Mouse (Mus musculus) kidney, embryonic 15.5 days (tissue): ENCODE data around the gene Tnfrsf23. TPM values are rescaled to one million over a fixed set of nuclear protein-coding genes. Genes with fewer than 3 reads are reported as not detected.
"Not testable (repeated sequence)": the region's sequence is repeated elsewhere in the genome, so short reads cannot be mapped to it uniquely, and the experiment has no call there.

ENCODE experiments used
- ATAC-seq: fragments of 200-750 bp; cut with Nextera tagmentation; replicated peaks from 2 replicates; pipeline ENCODE4 v1.8.0; 2017; ENCODE audit warnings: moderate TSS enrichment; ENCODE audit not compliant: low FRiP score
- H3K27ac ChIP-seq: fragments of 300-500 bp; sonication (generic); 2 replicates; pipeline ENCODE4 v1.5.1; 2015; ENCODE audit warnings: mild to moderate bottlenecking, inconsistent platforms
- H3K27me3 ChIP-seq: fragments of 300-500 bp; sonication (generic); 2 replicates; pipeline ENCODE4 v1.6.1; 2015; ENCODE audit warnings: inconsistent platforms
- H3K36me3 ChIP-seq: fragments of 300-500 bp; sonication (generic); 2 replicates; pipeline ENCODE4 v1.6.1; 2015; ENCODE audit warnings: inconsistent platforms
- H3K4me1 ChIP-seq: fragments of 300-500 bp; sonication (generic); 2 replicates; pipeline ENCODE4 v1.6.1; 2015; ENCODE audit warnings: inconsistent platforms
- H3K4me2 ChIP-seq: fragments of 300-500 bp; sonication (generic); 2 replicates; pipeline ENCODE4 v1.6.1; 2015; ENCODE audit warnings: moderate library complexity, mild to moderate bottlenecking, inconsistent platforms
- H3K4me3 ChIP-seq: fragments of 300-500 bp; sonication (generic); replicated peaks from 2 replicates; pipeline ENCODE4 v1.5.1; 2015; ENCODE audit warnings: mild to moderate bottlenecking, inconsistent platforms
- H3K9ac ChIP-seq: fragments of 300-500 bp; sonication (generic); 2 replicates; pipeline ENCODE4 v1.6.1; 2015; ENCODE audit warnings: mild to moderate bottlenecking, inconsistent platforms
- H3K9me3 ChIP-seq: fragments of 300-500 bp; sonication (generic); replicated peaks from 2 replicates; pipeline ENCODE4 v1.6.1; 2016; ENCODE audit warnings: inconsistent platforms
- WGBS: fragments of 180-500 bp; shearing (Covaris S2); methylation state at CpG from one replicate; pipeline ENCODE4 v1.1.7; 2015; ENCODE audit warnings: mixed read lengths; 5-methylcytosine and 5-hydroxymethylcytosine counted together
- polyA plus RNA-seq: library from polyadenylated mRNA; unstranded; fragments of >200 nt; fragmentation: Nextera tagmentation; extraction: Ambion mirVana; gene quantifications from 2 replicates; pipeline ENCODE4 v1.2.1, GENCODE M21; 2015

Gene Tnfrsf23
- polyA plus RNA-seq, 1 experiment from 2014 or later, result 2.0 TPM

DNA sequence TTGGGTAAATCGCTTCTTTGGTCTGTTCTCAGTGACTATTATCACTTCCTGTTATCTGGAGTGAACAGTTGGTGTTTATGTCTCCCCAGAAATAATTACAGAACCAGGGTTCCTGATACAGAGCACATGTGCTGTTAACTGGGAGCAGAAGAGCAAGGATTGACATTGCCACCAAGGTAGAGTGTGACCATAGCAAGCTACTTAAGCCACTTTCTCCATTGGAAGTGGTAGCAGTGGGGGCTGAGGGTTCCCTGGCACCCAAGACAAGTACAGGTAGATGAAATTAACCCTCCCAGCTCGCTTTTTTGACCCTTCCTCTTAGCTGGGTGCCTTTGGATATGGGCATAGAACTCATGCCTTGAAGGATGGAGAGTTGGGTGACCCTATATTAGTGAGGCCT is 4.8 kb downstream of the Tnfrsf23 start:
- 64% methylated on average over 2 of the region's 2 CpGs for WGBS
- not testable (repeated sequence) for H3K4me1 ChIP-seq, H3K9me3 ChIP-seq, H3K27ac ChIP-seq, H3K36me3 ChIP-seq, H3K27me3 ChIP-seq, H3K4me2 ChIP-seq, ATAC-seq, H3K9ac ChIP-seq, H3K4me3 ChIP-seq

DNA sequence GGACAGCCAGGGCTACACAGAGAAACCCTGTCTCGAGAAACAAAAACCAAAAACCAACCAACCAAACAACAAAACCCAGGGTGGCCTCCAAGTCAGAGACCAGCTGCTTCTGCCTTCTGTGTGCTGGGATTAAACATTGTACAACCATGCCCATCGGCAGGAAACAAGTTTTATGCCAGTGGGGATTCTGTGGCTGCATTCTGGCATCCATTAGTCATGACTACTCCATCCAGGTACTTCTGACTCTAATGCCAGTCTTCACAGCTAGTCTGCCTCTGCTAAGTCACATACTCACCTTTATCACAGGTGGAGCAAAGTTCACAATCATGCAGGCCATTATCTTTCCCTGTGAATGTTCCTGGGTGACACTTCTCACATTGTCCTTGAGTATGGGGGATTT is 6.0 kb downstream of the Tnfrsf23 start:
- not testable (repeated sequence) for H3K36me3 ChIP-seq

DNA sequence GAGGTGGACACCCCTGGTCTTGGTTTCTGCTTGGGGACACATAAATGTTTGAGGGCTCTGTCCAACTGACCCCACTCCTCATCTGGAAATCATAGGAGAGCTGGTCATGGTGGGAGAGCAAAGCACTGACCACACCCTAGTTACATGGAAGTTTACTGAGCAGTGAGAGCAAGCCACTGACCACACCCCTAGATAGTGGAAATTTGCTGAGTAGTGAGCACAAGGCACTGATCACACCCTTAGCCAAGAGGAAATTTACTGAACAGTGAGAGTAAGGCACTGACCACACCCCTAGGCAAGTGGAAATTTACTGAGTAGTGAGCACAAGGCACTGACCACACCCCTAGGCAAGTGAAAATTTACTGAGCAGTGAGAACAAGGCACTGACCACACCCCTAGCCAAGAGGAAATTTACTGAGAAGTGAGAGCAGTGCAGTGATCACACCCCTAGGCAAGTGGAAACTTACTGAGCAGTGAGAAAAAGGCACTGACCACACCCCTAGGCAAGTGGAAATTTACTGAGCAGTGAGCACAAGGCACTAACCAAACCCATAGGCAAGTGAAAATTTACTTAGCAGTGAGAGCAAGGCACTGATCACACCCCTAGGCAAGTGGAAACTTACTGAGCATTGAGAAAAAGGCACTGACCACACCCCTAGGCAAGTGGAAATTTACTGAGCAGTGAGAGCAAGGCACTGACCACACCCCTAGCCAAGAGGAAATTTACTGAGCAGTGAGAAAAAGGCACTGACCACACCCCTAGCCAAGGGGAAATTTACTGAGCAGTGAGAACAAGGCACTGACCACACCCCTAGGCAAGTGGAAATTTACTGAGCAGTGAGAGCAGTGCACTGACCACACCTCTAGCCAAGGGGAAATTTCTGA is 19.0 kb downstream of the Tnfrsf23 start:
- Histone ChIP-seq H3K36me3 (no peaks in the 10 kb centered on the region), H3K4me2 (no peak overlapping the region), H3K27ac (no peak overlapping the region), H3K27me3 (no peaks in the 10 kb centered on the region), H3K9ac (no peak overlapping the region), H3K9me3 (no peaks in the 10 kb centered on the region), H3K4me1 (no peaks in the 10 kb centered on the region), H3K4me3 (no peak overlapping the region)
- no peak for ATAC-seq

More for the DNA sequence above, 6.0 kb downstream of the Tnfrsf23 start:
- H3K27ac ChIP-seq, H3K4me1 ChIP-seq, H3K4me2 ChIP-seq, H3K4me3 ChIP-seq, H3K27me3 ChIP-seq, H3K9ac ChIP-seq, ATAC-seq, H3K9me3 ChIP-seq: not testable (repeated sequence)
- 87% methylated on average over 2 of the region's 2 CpGs for WGBS

DNA sequence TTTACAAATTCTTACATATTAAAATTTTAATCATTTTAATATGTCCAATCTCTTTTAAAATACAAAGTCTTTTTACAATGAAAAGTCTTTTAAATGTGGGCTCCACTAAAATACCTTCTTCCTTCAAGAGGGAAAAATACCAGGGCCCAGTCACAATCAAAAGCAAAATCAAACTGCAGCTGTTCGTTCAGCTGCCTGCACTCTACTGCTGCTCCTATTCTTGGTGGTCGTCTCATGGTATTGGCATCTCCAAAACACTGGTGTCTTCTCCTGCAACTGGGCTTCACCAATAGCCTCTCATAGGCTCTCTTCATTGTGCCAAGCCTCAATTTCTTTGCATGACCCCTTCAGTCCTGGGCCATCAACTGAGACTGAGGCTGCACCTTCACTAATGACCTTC is 22.2 kb downstream of the Tnfrsf23 start:
- H3K4me2 ChIP-seq, result no peak overlapping the region
- no peak overlapping the region for H3K27ac ChIP-seq
- no peaks in the 10 kb centered on the region for H3K36me3 ChIP-seq
- no peak overlapping the region for H3K4me3 ChIP-seq
- ATAC-seq, result no peak
- no peaks in the 10 kb centered on the region for H3K9me3 ChIP-seq
- 0 out of 2 replicates have a peak, but pooled peaks cover 3% of the 10 kb centered on the region for H3K4me1 ChIP-seq
- no peak overlapping the region for H3K9ac ChIP-seq
- WGBS, result 88% methylated on average over 2 of the region's 2 CpGs
- no peaks in the 10 kb centered on the region for H3K27me3 ChIP-seq

DNA sequence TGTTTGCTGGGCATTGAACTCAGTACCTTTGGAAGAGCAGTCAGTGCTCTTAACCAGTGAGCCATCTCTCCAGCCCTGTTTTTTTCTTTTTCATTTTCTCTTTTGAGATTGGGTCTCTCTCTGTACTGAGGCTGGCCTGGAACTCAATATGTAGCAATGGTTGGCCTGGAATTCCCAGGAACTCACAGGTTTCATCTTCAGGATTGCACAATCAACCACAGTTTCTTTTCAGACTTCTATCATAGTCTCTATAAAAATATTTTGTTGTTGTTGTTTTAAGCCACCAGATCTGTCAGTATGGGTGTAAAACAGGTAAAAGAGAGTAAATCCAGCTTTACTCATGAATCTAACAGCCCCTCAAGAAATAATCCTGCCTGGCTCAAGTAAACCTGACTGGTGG is 24.9 kb downstream of the Tnfrsf23 start:
- H3K27ac ChIP-seq, result no peak overlapping the region
- H3K36me3 ChIP-seq, result no peaks in the 10 kb centered on the region
- H3K4me3 ChIP-seq, result no peak overlapping the region
- H3K9me3 ChIP-seq, result no peaks in the 10 kb centered on the region
- ATAC-seq, result no peak
- no peaks in the 10 kb centered on the region for H3K27me3 ChIP-seq
- H3K9ac ChIP-seq, result no peak overlapping the region
- no peak overlapping the region for H3K4me2 ChIP-seq
- H3K4me1 ChIP-seq, result 0 out of 2 replicates have a peak, but pooled peaks cover 3% of the 10 kb centered on the region

DNA sequence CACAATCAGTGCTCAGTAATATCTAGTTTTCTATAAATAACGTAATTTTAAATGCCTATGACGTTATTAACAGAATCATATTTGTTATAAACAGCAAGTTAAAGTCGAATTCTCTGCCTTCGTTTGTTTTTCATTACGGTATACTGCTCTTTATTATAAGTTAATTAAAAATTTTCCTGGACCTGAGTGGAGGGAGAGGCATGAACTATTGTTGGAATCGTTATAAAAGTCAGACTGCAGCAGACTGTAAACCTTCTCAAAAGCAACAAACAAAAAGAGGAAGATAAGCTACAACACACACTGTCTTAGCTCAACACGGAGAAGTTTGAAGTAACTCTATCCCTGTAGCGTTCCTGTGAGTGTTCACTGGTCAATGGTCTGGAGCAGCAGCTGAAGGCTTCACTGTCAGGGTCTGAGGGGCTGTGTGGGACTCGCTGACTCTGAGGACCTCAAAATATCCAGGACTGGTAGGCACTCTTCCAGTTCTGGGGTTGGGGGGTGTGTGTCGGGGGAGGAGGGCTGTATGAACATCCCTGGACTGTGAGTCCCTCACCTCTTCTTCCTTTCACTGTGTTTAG is 35.8 kb downstream of the Tnfrsf23 start:
- ATAC-seq, result peak; percentile 81; the same call in 1 of the 2 replicates
- WGBS, result 48% methylated on average over 10 of the region's 10 CpGs

DNA sequence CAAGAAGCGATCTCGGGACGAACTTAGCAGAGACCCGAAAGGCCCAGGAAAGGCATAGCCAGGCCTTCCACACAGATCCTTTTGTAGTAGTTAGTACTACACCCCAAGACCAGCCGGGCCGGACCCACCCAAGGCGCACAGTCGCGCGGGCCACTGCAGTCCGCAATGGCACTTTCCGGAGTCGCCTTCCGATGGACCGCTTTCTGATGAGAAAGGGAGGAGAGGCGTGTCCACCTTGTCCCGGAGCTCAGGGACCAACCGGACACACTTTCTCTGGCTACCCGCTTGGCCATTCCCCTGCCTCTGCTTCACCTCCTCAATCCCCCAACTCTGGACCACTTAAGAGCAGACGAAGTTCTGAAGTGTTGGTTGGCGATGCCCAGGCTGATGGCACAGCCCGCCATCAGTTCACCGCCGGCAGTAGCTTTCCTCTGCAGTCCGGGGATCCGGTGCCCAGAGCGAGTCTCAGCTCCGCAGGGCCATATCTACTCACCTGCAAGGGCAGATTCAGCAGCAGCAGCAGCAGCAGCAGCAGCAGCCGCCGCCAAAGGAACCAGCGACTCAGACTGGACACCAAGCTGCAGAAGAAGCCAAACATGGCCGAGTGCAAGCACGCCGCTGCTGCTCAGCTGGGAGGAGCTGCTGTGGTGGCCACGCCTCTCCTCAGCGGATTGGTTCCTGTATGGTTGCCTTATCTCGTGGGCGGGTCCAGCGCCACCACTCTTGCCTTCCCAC is 36.5 kb downstream of the Tnfrsf23 start, which contains the start of gene Tnfrsf22:
TSS of gene Tnfrsf22 (minus strand) at position 628 of the 735 bp plus-strand sequence.
- Histone ChIP-seq H3K36me3 (no peaks in the 10 kb centered on the region), H3K9ac (peak within 1 kb of the TSS; percentile 73)
- 1% methylated on average over 39 of the region's 39 CpGs for whole genome bisulfite sequencing

More for the DNA sequence above, 35.8 kb downstream of the Tnfrsf23 start:
- not testable (repeated sequence) for H3K27ac ChIP-seq, H3K9me3 ChIP-seq, H3K27me3 ChIP-seq, H3K4me1 ChIP-seq, H3K36me3 ChIP-seq, H3K9ac ChIP-seq
- H3K4me3 ChIP-seq, result peak overlapping the region; percentile 80
- peak overlapping the region; percentile 92 for H3K4me2 ChIP-seq

DNA sequence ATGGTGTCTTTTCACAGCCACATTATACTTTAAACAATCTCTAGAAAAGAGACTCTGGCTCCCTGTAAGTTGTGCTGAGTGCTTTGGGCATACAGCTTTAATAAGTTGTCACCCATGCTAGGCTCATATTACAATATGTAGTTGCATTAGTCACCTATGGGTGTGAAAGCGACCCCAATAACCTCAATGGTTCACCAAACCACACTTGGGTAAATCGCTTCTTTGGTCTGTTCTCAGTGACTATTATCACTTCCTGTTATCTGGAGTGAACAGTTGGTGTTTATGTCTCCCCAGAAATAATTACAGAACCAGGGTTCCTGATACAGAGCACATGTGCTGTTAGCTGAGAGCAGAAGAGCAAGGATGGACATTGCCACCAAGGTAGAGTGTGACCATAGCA is 41.7 kb downstream of the Tnfrsf23 start:
- not testable (repeated sequence) for H3K9ac ChIP-seq, H3K27me3 ChIP-seq, ATAC-seq, H3K4me2 ChIP-seq, H3K27ac ChIP-seq, H3K4me3 ChIP-seq, H3K36me3 ChIP-seq, H3K9me3 ChIP-seq, H3K4me1 ChIP-seq
- 83% methylated on average over 2 of the region's 2 CpGs for WGBS

More for the DNA sequence above, 36.5 kb downstream of the Tnfrsf23 start, which contains the start of gene Tnfrsf22:
- peak; percentile 98 for ATAC-seq
- no peaks in the 10 kb centered on the region for H3K27me3 ChIP-seq
- H3K4me2 ChIP-seq, result peak within 1 kb of the TSS; percentile 92
- peak within 1 kb of the TSS; percentile 68; the same call in 1 of the 2 replicates for H3K27ac ChIP-seq
- 0 out of 2 replicates have a peak, but pooled peaks cover 2% of the 10 kb centered on the region for H3K4me1 ChIP-seq
- no peaks in the 10 kb centered on the region for H3K9me3 ChIP-seq
- peak within 1 kb of the TSS; percentile 80 for H3K4me3 ChIP-seq

DNA sequence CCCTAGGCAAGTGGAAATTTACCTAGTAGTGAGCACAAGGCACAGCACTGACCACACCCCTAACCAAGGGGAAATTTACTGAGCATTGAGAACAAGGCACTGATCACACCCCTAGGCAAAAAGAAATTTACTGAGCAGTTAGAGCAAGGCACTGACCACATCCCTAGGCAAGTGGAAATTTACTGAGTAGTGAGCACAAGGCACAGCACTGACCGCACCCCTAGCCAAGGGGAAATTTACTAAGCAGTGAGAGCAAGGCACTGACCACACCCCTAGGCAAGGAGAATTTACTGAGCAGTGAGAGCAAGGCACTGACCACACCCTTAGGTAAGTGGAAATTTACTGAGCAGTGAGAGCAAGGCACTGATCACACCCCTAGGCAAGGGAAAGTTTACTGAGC is 49.0 kb downstream of the Tnfrsf23 start:
- ATAC-seq, result no peak
- H3K27ac ChIP-seq, result no peak overlapping the region
- peaks cover 11% of the 10 kb centered on the region for H3K36me3 ChIP-seq
- H3K4me3 ChIP-seq, result no peak overlapping the region
- no peaks in the 10 kb centered on the region for H3K9me3 ChIP-seq
- no peak overlapping the region for H3K9ac ChIP-seq
- no peaks in the 10 kb centered on the region for H3K27me3 ChIP-seq
- no peaks in the 10 kb centered on the region for H3K4me1 ChIP-seq
- H3K4me2 ChIP-seq, result no peak overlapping the region
- WGBS, result 94% methylated on average over 1 of the region's 1 CpGs

DNA sequence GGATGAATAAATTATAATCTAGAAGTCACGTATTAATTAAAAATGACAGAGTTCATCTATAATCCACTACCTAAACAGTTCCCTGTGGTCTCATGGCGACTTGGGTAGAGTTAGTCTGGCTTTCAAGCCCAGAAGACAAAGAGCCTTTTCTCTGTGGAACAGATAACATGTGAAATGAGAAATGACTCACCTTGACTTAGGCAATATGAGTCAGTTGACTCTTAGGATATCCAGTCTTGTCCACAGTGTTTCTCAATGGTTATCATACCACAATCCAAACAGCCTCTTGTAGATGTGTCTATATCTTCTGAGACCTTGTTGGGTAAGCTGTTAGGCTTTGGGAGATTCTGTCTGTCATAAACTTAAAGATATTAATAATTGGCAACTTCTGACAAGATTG is 54.2 kb downstream of the Tnfrsf23 start:
- no peaks in the 10 kb centered on the region for H3K4me1 ChIP-seq
- H3K9me3 ChIP-seq, result no peaks in the 10 kb centered on the region
- ATAC-seq, result no peak
- no peak overlapping the region for H3K9ac ChIP-seq
- no peaks in the 10 kb centered on the region for H3K27me3 ChIP-seq
- no peak overlapping the region for H3K4me3 ChIP-seq
- H3K27ac ChIP-seq, result no peak overlapping the region
- WGBS, result 72% methylated on average over 2 of the region's 2 CpGs
- H3K4me2 ChIP-seq, result no peak overlapping the region
- no peaks in the 10 kb centered on the region for H3K36me3 ChIP-seq

DNA sequence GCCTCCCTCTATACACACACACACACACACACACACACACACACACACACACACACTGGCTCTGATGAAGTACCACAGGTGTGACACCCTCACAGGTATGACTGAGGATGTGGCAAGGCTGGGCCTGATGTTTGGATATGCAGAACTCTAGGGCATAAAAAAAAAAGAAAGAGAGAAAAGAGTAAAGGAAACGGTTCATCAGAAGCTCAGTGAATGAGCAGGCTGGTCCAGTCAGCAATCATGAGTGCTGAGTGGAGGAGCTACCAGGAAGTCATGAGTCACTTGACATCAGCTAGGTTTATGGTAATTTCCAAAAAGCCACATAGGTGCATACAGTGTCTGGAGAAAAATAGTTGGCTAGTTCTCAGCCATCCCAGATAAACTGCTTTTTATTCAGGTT is 56.2 kb downstream of the Tnfrsf23 start:
- H3K4me1 ChIP-seq, result no peaks in the 10 kb centered on the region
- WGBS, result 38% methylated on average over 1 of the region's 1 CpGs
- H3K9ac ChIP-seq, result no peak overlapping the region
- no peak overlapping the region for H3K4me2 ChIP-seq
- no peak overlapping the region for H3K4me3 ChIP-seq
- no peaks in the 10 kb centered on the region for H3K27me3 ChIP-seq
- H3K27ac ChIP-seq, result no peak overlapping the region
- H3K36me3 ChIP-seq, result no peaks in the 10 kb centered on the region
- ATAC-seq, result no peak
- H3K9me3 ChIP-seq, result no peaks in the 10 kb centered on the region

DNA sequence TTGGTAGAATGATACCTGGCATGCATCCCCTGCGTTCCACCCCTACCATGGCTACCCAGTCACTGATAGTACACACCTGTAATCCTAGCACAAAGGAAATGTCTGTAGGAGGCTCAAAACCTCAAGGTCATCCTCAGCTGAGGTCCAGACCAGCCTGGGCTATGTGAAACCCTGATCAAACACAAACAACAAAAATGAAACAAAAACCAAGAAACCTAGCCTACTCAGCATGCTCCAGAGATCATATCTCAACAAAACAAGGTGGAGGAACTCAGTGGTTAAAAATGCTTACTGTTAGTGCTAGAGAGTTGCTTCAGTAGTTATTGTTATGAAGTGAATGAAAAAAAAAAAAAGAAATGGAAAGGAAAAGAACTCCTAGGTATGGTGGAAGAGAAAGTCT is 57.1 kb downstream of the Tnfrsf23 start, which contains the start of gene Tnfrsf26:
TSS of gene Tnfrsf26 (minus strand) at position 183 of the 400 bp plus-strand sequence.
- H3K9me3 ChIP-seq, result no peaks in the 10 kb centered on the region
- WGBS, result 92% methylated on average over 1 of the region's 1 CpGs
- H3K4me2 ChIP-seq, result no peak within 1 kb of the TSS
- 0 out of 2 replicates have a peak within 1 kb of the TSS, but pooled peaks have one; percentile 41 for H3K27ac ChIP-seq
- H3K9ac ChIP-seq, result no peak within 1 kb of the TSS
- H3K27me3 ChIP-seq, result no peaks in the 10 kb centered on the region
- no peak within 1 kb of the TSS for H3K4me3 ChIP-seq
- H3K4me1 ChIP-seq, result no peaks in the 10 kb centered on the region
- ATAC-seq, result no peak
- H3K36me3 ChIP-seq, result no peaks in the 10 kb centered on the region
